Mouse (Mus musculus): ENCODE data around the gene Iars. TPM values are rescaled to one million over a fixed set of nuclear protein-coding genes. Genes with fewer than 3 reads are reported as not detected.

The Iars gene
- total RNA-seq (2023) = 100 to 1,000 TPM; 110 to 126 TPM

DNA sequence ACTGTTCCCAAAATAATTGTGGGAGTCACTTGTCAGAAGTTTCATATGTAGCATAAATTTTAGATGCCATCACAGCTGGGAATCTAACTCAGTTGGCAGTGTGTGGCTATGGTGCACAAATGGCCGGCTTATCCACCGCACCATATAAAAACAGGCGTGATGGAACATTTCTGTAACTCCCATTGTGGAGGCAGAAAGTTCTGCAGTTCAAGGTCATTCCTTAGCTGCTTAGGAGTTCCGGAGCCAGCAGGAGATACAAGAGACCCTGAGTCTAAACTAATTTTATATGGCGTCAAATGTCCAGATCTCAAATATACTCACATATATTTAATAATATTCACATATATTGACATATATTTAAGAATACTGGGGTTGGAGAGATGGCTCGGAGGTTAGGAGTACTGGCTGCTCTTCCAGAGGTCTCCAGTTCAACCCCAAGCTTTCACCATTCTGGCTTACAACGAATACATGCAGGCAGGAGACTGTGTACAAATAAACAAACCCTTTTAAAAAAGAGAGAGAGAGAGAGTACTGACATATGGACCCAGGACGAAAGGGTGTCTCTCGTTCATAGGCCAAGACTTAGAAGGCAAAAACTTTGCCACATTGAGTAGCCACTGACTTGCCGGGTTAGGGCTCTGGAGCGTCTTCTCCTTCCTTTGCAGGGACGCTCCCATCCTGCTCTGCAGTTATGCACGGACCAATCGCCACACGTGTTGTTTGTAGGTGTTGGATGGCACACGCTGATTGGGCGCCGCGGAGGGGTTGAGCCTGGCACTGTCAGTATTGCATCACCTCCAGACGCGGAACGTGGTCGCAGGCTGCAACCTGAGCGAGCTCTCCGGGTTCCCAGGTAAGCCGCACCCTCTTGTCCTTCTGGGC lies at the start of gene Iars:
Gene Iars (plus strand): TSS at position 750 of the 882 bp plus-strand sequence.

DNA sequence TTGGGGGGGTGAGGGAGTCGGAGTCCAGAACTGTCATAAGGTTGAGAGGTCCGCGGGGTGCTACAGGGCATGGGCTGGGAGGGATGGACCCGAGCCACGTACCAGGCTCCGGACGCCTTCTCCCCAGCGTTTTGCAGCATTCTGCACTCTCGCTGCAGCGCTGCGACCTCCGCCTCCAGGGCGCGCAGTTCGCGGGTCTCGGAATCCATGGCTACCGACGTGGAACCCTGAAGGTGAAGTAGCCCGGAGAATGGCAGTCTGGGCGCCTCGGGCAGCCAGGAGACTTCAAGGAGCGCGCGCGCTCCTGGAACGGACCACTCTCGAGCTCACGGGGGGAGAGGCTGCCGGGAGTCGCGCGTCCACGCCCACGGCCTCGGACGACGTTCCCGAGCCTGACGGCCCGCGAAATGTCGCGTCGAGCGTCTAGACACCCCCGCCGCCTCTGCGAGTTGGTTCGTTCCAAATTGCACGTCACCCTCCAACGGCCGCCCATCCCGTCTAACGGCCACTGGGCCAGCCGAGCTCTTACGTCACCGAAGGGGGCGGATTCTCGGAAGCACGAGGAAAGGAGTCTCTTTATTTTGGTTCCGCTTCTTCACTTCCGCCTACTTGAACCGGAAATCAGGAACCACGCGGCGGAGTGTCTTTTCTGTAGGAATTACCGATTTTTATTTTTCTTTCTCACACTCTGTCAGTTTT lies 29.3 kb upstream of the Iars start, which contains the start of the genes Cenpp and Nol8:
Gene Cenpp (minus strand): TSS at position 305 of the 699 bp plus-strand sequence.
Gene Nol8 (plus strand): TSS at position 598 of the 699 bp plus-strand sequence.

Other genes starting within 250 kb of the Iars start
- gene Tes3-ps, start 188.8 kb upstream of the Iars start, total RNA-seq (2023) = 1 to 10 TPM in 1 of 2 experiments, under 1 TPM in 1; 0.92 to 1.0 TPM
- under 1 TPM in 1 of 2 experiments, not detected in 1; 0.09 TPM for gene Ecm2, start 177.3 kb upstream of the Iars start, total RNA-seq (2023)
- gene Aspn, start 137.7 kb upstream of the Iars start, total RNA-seq (2023) = not detected
- gene Omd, start 99.6 kb upstream of the Iars start, total RNA-seq (2023) = not detected
- gene Ogn, start 74.1 kb upstream of the Iars start, total RNA-seq (2023) = not detected
- gene Cenpp, start 29.3 kb upstream of the Iars start, total RNA-seq (2023) = 1 to 10 TPM; 1.1 to 1.9 TPM
- gene Nol8, start 29.0 kb upstream of the Iars start, total RNA-seq (2023) = 10 to 100 TPM; 49.5 to 59.9 TPM
- not detected for gene Gm30302, start 116.9 kb downstream of the Iars start, total RNA-seq (2023)